Mouse (Mus musculus) embryonic facial prominence, embryonic 13.5 days (tissue): ENCODE measurements around the gene Gm30191. TPM values are rescaled to one million over a fixed set of nuclear protein-coding genes. Genes with fewer than 3 reads are reported as not detected.

ENCODE experiments used
- ATAC-seq: fragments of 200-750 bp; cut with Nextera tagmentation; 2 replicates; pipeline ENCODE4 v1.8.0; 2017; ENCODE audit warnings: low read depth; ENCODE audit not compliant: insufficient number of reproducible peaks, insufficient read depth, low FRiP score, low TSS enrichment
- H3K27ac ChIP-seq: fragments of 300-500 bp; sonication (generic); 2 replicates; pipeline ENCODE4 v1.5.1; 2015; ENCODE audit warnings: moderate library complexity, mild to moderate bottlenecking, inconsistent platforms
- H3K27me3 ChIP-seq: fragments of 300-500 bp; sonication (generic); 2 replicates; pipeline ENCODE4 v1.6.1; 2015; ENCODE audit warnings: mild to moderate bottlenecking, inconsistent platforms
- H3K36me3 ChIP-seq: fragments of 300-500 bp; sonication (generic); 2 replicates; pipeline ENCODE4 v1.6.1; 2015; ENCODE audit warnings: mild to moderate bottlenecking, inconsistent platforms
- H3K4me1 ChIP-seq: fragments of 300-500 bp; sonication (generic); 2 replicates; pipeline ENCODE4 v1.6.1; 2015; ENCODE audit warnings: inconsistent platforms
- H3K4me2 ChIP-seq: fragments of 300-500 bp; sonication (generic); 2 replicates; pipeline ENCODE4 v1.6.1; 2015; ENCODE audit warnings: moderate library complexity, mild to moderate bottlenecking, inconsistent platforms
- H3K4me3 ChIP-seq: fragments of 300-500 bp; sonication (generic); 2 replicates; pipeline ENCODE4 v1.5.1; 2015; ENCODE audit warnings: mild to moderate bottlenecking, inconsistent platforms
- H3K9ac ChIP-seq: fragments of 300-500 bp; sonication (generic); 2 replicates; pipeline ENCODE4 v1.6.1; 2015; ENCODE audit warnings: mild to moderate bottlenecking, inconsistent platforms
- H3K9me3 ChIP-seq: fragments of 300-500 bp; sonication (generic); 2 replicates; pipeline ENCODE4 v1.6.1; 2016; ENCODE audit warnings: inconsistent platforms
- WGBS: fragments of 180-500 bp; shearing (Covaris S2); methylation state at CpG from one replicate; pipeline ENCODE4 v1.1.7; 2015; ENCODE audit warnings: mixed read lengths; 5-methylcytosine and 5-hydroxymethylcytosine counted together
- polyA plus RNA-seq: library from polyadenylated mRNA; unstranded; fragments of >200 nt; fragmentation: Nextera tagmentation; extraction: Ambion mirVana; gene quantifications from 2 replicates; pipeline ENCODE4 v1.2.1, GENCODE M21; 2015

Gene Gm30191
- polyA plus RNA-seq, 1 experiment from 2014 or later, result not detected

GRCm38 (mm10) chr4:134238686-134239085 lies 8.0 kb upstream of the Gm30191 start:
- Histone ChIP-seq H3K9ac (no peak overlapping the region), H3K36me3 (peaks cover 3% of the 10 kb centered on the region; the same call in 1 of the 2 replicates), H3K4me3 (peak overlapping the region; percentile 36; the same call in 1 of the 2 replicates), H3K27ac (no peak overlapping the region), H3K4me1 (peaks cover 15% of the 10 kb centered on the region), H3K27me3 (peaks cover 27% of the 10 kb centered on the region), H3K4me2 (peak overlapping the region; percentile 54), H3K9me3 (no peaks in the 10 kb centered on the region)
- 10% methylated on average over 10 of the region's 10 CpGs for WGBS
- no peak for ATAC-seq

GRCm38 (mm10) chr4:134243516-134244250 lies 3.1 kb upstream of the Gm30191 start, which contains the start of gene E130218I03Rik:
Gene E130218I03Rik (plus strand): TSS chr4:134243662.
- WGBS, result 88% methylated on average over 17 of the region's 17 CpGs
- Histone ChIP-seq H3K27me3 (peaks cover 30% of the 10 kb centered on the region), H3K4me2 (peak within 1 kb of the TSS; percentile 90), H3K9me3 (no peaks in the 10 kb centered on the region), H3K4me1 (peaks cover 23% of the 10 kb centered on the region), H3K36me3 (peaks cover 6% of the 10 kb centered on the region; the same call in 1 of the 2 replicates), H3K27ac (no peak within 1 kb of the TSS), H3K4me3 (peak within 1 kb of the TSS; percentile 77), H3K9ac (peak within 1 kb of the TSS; percentile 89; the same call in 1 of the 2 replicates)
- no peak for ATAC-seq

GRCm38 (mm10) chr4:134245148-134245843 lies 1.4 kb upstream of the Gm30191 start, which contains the start of gene Zfp593:
Gene Zfp593 (minus strand): TSS chr4:134245592.
- Histone ChIP-seq H3K9me3 (no peaks in the 10 kb centered on the region), H3K4me2 (peak within 1 kb of the TSS; percentile 90), H3K27me3 (peaks cover 42% of the 10 kb centered on the region), H3K4me3 (peak within 1 kb of the TSS; percentile 77), H3K36me3 (peaks cover 6% of the 10 kb centered on the region; the same call in 1 of the 2 replicates), H3K4me1 (peaks cover 32% of the 10 kb centered on the region), H3K9ac (peak within 1 kb of the TSS; percentile 89), H3K27ac (no peak within 1 kb of the TSS; the same call in 1 of the 2 replicates)
- 0% methylated on average over 60 of the region's 60 CpGs for WGBS
- ATAC-seq, result no peak

DNA sequence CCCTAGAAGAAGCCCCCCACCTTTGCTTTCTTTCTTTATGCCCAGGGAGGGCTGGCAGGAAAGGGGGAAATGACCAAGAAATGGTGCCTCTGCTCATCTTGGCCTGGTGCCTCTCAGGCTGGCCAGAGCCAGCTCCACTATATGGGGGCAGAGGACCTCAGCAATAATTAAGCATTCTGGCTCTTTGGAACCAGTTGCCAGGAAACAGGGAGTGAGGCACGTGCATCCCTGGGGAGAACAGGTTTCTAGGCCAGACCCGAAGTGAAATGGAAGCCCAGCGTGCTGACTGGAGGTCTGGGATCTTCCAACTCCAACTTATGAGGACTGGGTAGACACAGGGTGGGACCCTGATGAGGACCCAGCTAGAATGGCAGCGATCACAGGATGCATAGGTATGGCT lies 479 bp upstream of the Gm30191 start:
- Histone ChIP-seq H3K4me2 (0 out of 2 replicates have a peak overlapping the region, but pooled peaks have one; percentile 90), H3K36me3 (peaks cover 6% of the 10 kb centered on the region; the same call in 1 of the 2 replicates), H3K9ac (no peak overlapping the region), H3K4me1 (peaks cover 42% of the 10 kb centered on the region), H3K4me3 (no peak overlapping the region), H3K27ac (no peak overlapping the region), H3K27me3 (peaks cover 52% of the 10 kb centered on the region), H3K9me3 (no peaks in the 10 kb centered on the region)
- no peak for ATAC-seq
- 41% methylated on average over 4 of the region's 4 CpGs for WGBS

DNA sequence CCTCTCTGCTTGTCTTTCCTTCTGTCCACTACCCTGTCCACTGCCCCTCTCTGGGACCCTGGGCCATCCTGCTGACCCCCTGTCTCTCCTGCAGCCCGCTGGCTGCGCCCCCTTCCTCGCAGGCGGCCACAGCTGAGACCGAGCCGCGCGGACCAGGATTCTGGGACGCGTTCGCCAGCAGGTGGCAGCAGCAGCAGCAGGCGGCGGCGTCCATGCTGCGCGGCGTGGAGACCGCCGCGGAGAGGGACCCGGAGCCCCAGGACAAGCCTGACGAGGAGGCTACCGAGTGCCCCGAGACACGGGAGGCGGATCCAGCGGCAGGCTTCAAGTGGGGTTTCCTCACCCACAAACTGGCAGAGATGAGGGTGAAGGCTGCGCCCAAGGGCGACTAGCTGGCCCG lies 2.9 kb downstream of the Gm30191 start:
- peak overlapping the region; percentile 54 for H3K4me3 ChIP-seq
- H3K9ac ChIP-seq, result peak overlapping the region; percentile 58
- no peak for ATAC-seq
- H3K9me3 ChIP-seq, result no peaks in the 10 kb centered on the region
- H3K27me3 ChIP-seq, result peaks cover 86% of the 10 kb centered on the region
- no peaks in the 10 kb centered on the region for H3K36me3 ChIP-seq
- H3K4me2 ChIP-seq, result peak overlapping the region; percentile 95
- no peak overlapping the region for H3K27ac ChIP-seq
- H3K4me1 ChIP-seq, result peaks cover 63% of the 10 kb centered on the region
- WGBS, result under 1% methylated on average over 30 of the region's 30 CpGs

DNA sequence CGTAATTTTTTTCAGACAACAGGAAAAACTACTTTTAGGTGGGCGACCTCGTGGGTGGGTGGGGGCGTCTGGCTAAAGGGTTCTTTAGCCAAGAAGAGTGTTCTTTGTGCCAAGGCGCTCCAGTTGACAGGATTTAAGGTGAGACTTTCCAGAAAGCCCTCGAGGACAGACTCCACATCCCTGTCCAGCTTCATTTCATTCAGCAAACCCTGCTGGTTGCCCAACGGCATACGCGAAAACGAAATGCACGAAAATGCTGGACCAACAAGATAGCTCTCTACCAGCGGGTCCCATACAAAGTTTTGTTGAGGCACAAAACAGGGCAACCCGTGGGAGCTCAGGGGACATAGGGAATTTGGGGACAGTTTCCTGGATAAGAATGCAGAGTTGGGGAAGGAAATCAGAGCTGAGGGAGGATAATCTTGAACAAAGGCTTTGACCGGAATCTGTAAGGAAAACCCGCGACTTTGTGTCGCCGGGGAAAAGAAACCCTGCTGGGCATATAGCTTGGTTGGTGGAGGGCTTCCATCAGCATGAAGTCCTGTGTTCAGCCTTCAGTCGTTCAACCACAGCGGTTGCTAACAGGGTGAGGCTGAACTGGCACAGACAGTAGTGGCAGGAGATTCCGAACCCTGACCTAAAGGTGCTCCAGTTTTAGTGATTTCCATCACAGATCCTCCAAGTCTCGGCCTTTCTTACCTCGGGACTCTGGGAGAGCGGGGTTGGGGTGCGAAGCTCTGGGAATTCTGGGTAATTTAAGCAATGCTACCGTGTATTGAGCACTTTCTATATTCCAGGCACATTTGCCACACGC lies 3.6 kb downstream of the Gm30191 start:
- Histone ChIP-seq H3K4me3 (peak overlapping the region; percentile 54), H3K4me1 (peaks cover 60% of the 10 kb centered on the region), H3K9ac (peak overlapping the region; percentile 58), H3K9me3 (no peaks in the 10 kb centered on the region), H3K27me3 (peaks cover 93% of the 10 kb centered on the region), H3K27ac (0 out of 2 replicates have a peak overlapping the region, but pooled peaks have one; percentile 11), H3K4me2 (peak overlapping the region; percentile 95), H3K36me3 (no peaks in the 10 kb centered on the region)
- ATAC-seq, result no peak
- 5% methylated on average over 27 of the region's 27 CpGs for WGBS

DNA sequence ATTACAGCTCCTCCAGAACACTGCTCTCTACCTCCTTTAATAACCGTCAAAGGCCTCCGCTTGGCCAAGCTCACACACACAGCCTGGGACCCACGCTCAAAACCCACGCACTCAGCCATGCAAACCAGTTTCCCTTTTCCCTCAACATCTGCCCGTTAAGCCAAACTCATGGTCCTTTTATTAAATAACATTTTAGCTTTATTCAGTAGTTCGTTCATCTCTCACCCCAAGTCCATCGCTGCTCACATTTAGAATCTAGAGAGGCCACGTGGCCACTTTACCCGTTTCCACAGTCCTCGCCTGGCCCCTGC lies 4.2 kb downstream of the Gm30191 start:
- Histone ChIP-seq H3K36me3 (no peaks in the 10 kb centered on the region), H3K4me1 (peaks cover 59% of the 10 kb centered on the region), H3K4me2 (peak overlapping the region; percentile 95), H3K27ac (no peak overlapping the region), H3K9me3 (no peaks in the 10 kb centered on the region), H3K4me3 (peak overlapping the region; percentile 54), H3K9ac (peak overlapping the region; percentile 74), H3K27me3 (peaks cover 98% of the 10 kb centered on the region)
- whole genome bisulfite sequencing, result 10% methylated on average over 10 of the region's 10 CpGs
- ATAC-seq, result no peak

DNA sequence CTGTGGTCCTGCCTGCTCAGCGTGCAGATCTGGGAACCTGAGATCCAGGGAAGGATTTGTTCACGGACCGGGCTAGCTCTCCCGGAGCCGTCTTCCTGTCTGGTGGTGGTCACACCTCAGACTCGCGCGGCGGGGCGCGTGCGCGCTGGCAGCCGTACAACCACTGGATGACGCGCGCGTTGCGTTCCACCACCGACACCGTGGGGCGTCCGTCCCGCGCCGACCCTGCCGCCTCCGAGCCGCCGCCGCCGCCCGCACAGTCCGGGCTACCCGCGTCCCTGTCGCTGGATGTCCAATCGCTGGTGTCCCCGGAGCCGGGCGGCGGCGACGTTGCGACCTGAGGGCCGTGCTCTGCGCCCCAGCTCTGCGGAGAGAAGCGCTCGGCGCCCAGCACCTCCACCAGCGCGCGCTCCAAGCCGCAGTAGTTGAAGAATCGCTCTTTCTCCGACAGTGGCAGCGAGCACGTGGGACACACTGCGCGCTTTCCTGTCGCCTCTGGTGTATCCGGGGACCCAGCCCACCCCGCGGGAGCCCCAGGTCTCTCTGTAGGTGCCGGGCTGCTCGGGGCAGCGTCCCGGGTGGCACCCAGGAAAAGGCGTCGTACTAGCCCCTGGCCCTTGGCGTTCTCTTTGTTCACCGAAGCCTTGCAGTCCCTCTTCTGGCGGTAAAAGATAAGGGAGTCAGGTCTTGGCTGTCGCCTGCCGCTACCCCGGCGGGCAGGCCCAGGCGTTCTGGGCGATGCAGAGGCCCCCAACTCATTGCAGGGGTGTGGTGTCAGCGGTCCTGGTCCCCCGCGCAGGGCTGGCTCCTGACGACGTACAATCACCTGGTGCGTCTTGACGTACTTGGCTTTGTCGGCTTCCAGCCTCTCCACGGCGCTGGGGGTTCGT lies 4.8 kb downstream of the Gm30191 start:
- Histone ChIP-seq H3K9me3 (no peaks in the 10 kb centered on the region), H3K4me3 (peak overlapping the region; percentile 54), H3K36me3 (no peaks in the 10 kb centered on the region), H3K27me3 (peaks cover 100% of the 10 kb centered on the region), H3K4me1 (peaks cover 62% of the 10 kb centered on the region), H3K4me2 (peak overlapping the region; percentile 95), H3K27ac (no peak overlapping the region), H3K9ac (peak overlapping the region; percentile 74)
- no peak for ATAC-seq
- WGBS, result under 1% methylated on average over 91 of the region's 91 CpGs

GRCm38 (mm10) chr4:134252131-134252910 lies 5.6 kb downstream of the Gm30191 start:
- Histone ChIP-seq H3K9ac (peak overlapping the region; percentile 74), H3K27me3 (peaks cover 96% of the 10 kb centered on the region)
- WGBS, result 8% methylated on average over 22 of the region's 22 CpGs

More at GRCm38 (mm10) chr4:134252131-134252910, 5.6 kb downstream of the Gm30191 start:
- no peaks in the 10 kb centered on the region for H3K36me3 ChIP-seq
- no peak for ATAC-seq
- peak overlapping the region; percentile 95 for H3K4me2 ChIP-seq
- peak overlapping the region; percentile 54 for H3K4me3 ChIP-seq
- H3K4me1 ChIP-seq, result peaks cover 70% of the 10 kb centered on the region
- no peaks in the 10 kb centered on the region for H3K9me3 ChIP-seq
- peak overlapping the region; percentile 30; the same call in 1 of the 2 replicates for H3K27ac ChIP-seq
